8 mouse cellular contexts compared by ENCODE assay signal in the genomic region with DNA sequence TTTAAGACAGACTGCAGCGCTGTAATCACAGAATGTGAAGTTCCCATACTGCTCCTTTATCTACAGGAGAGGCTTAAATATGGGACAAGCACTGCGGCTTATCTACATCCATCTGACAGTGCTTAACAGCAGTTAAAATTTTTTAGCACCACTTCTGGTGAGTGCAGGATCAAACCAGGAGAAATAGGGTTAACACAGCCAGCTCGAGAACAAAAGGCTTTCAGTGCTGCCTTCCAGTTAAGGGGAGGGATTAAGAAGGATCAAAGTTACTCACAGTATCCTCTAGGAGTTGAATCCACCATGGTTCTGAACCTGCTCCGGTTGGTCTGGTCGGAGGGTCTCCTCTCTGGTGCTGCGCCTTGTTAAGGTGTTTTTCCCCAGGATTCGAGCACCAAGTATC. TPM values are rescaled to one million over a fixed set of nuclear protein-coding genes. Genes with fewer than 3 reads are reported as not detected.
DNase-seq lines count a peak whose midpoint lies in the region; ATAC-seq lines count a peak whose summit lies in the region.
"Not testable (repeated sequence)": the region's sequence is repeated elsewhere in the genome, so short reads cannot be mapped to it uniquely, and the experiment has no call there.

No protein-coding gene starts in this region.

- not testable (repeated sequence) for ATAC-seq in forebrain, embryonic 15.5 days (replicated peaks); heart, embryonic 15.5 days (replicated peaks; ENCODE audit: insufficient number of reproducible peaks, insufficient read depth, low FRiP score, low read depth); intestine, embryonic 15.5 days; limb, embryonic 12.5 days (ENCODE audit: insufficient number of reproducible peaks, insufficient read depth, low FRiP score, low TSS enrichment, low read depth); lung, embryonic 15.5 days (ENCODE audit: borderline replicate concordance, extremely low read depth, low FRiP score, low TSS enrichment); neural tube, embryonic 11.5 days (ENCODE audit: insufficient read depth, low FRiP score, low TSS enrichment)

- not testable (repeated sequence) for H3K36me3 ChIP-seq in forebrain, embryonic 15.5 days; heart, embryonic 15.5 days; intestine, embryonic 15.5 days; limb, embryonic 12.5 days; lung, embryonic 15.5 days; neural tube, embryonic 11.5 days (ENCODE audit: control insufficient read depth, insufficient read depth, low read length)

- peak overlapping the region; percentile 65 for H3K9ac ChIP-seq in forebrain, embryonic 15.5 days (replicated peaks)
- H3K9ac ChIP-seq in heart, embryonic 15.5 days: peak overlapping the region; percentile 58; the same call in 1 of the 2 replicates
- not testable (repeated sequence) for H3K9ac ChIP-seq in intestine, embryonic 15.5 days; neural tube, embryonic 11.5 days (ENCODE audit: low read length)
- peak overlapping the region; percentile 60 for H3K9ac ChIP-seq in limb, embryonic 12.5 days (replicated peaks)
- H3K9ac ChIP-seq in lung, embryonic 15.5 days: peak overlapping the region; percentile 17; the same call in 1 of the 2 replicates

- peak overlapping the region; percentile 97 for H3K27ac ChIP-seq in forebrain, embryonic 15.5 days (replicated peaks)
- peak overlapping the region; percentile 97; the same call in 1 of the 2 replicates for H3K27ac ChIP-seq in heart, embryonic 15.5 days
- H3K27ac ChIP-seq in intestine, embryonic 15.5 days; neural tube, embryonic 11.5 days (ENCODE audit: low read depth, low read length): not testable (repeated sequence)
- peak overlapping the region; percentile 94 for H3K27ac ChIP-seq in limb, embryonic 12.5 days
- peak overlapping the region; percentile 88; the same call in 1 of the 2 replicates for H3K27ac ChIP-seq in lung, embryonic 15.5 days

- H3K4me2 ChIP-seq in forebrain, embryonic 15.5 days (replicated peaks): peak overlapping the region; percentile 42
- H3K4me2 ChIP-seq in heart, embryonic 15.5 days: peak overlapping the region; percentile 58
- H3K4me2 ChIP-seq in intestine, embryonic 15.5 days (replicated peaks): peak overlapping the region; percentile 49
- H3K4me2 ChIP-seq in limb, embryonic 12.5 days: peak overlapping the region; percentile 50
- peak overlapping the region; percentile 50 for H3K4me2 ChIP-seq in lung, embryonic 15.5 days
- peak overlapping the region; percentile 38 for H3K4me2 ChIP-seq in neural tube, embryonic 11.5 days (ENCODE audit: low read depth)

- H3K4me1 ChIP-seq in forebrain, embryonic 15.5 days; heart, embryonic 15.5 days (replicated peaks); intestine, embryonic 15.5 days (replicated peaks); limb, embryonic 12.5 days (replicated peaks); lung, embryonic 15.5 days; neural tube, embryonic 11.5 days (ENCODE audit: control insufficient read depth, insufficient read depth, low read length): not testable (repeated sequence)

- peak; percentile 8 for DNase-seq in embryo, embryonic 9.5 days (ENCODE audit: extremely low spot score)
- not testable (repeated sequence) for DNase-seq in neural tube, embryonic 11.5 days (ENCODE audit: low spot score)
- DNase-seq in yolk sac, embryonic 10.5 days (ENCODE audit: low spot score): peak; percentile 5

- 22% methylated on average over 7 of the region's 7 CpGs for WGBS in forebrain, embryonic 15.5 days
- WGBS in heart, embryonic 15.5 days: 6% methylated on average over 7 of the region's 7 CpGs
- WGBS in intestine, embryonic 15.5 days: 24% methylated on average over 7 of the region's 7 CpGs
- WGBS in limb, embryonic 12.5 days: 13% methylated on average over 7 of the region's 7 CpGs
- 7% methylated on average over 7 of the region's 7 CpGs for WGBS in lung, embryonic 15.5 days
- 16% methylated on average over 7 of the region's 7 CpGs for WGBS in neural tube, embryonic 11.5 days

- peak overlapping the region; percentile 63 for H3K4me3 ChIP-seq in forebrain, embryonic 15.5 days
- peak overlapping the region; percentile 62 for H3K4me3 ChIP-seq in heart, embryonic 15.5 days
- peak overlapping the region; percentile 56; the same call in 1 of the 2 replicates for H3K4me3 ChIP-seq in intestine, embryonic 15.5 days (replicated peaks)
- peak overlapping the region; percentile 51 for H3K4me3 ChIP-seq in limb, embryonic 12.5 days (replicated peaks)
- peak overlapping the region; percentile 46 for H3K4me3 ChIP-seq in lung, embryonic 15.5 days
- peak overlapping the region; percentile 51 for H3K4me3 ChIP-seq in neural tube, embryonic 11.5 days (ENCODE audit: low read depth, low read length)

- H3K27me3 ChIP-seq in forebrain, embryonic 15.5 days; heart, embryonic 15.5 days; intestine, embryonic 15.5 days (replicated peaks); limb, embryonic 12.5 days; lung, embryonic 15.5 days; neural tube, embryonic 11.5 days (ENCODE audit: control insufficient read depth, insufficient read depth, low read length): not testable (repeated sequence)

- H3K9me3 ChIP-seq in forebrain, embryonic 15.5 days; heart, embryonic 15.5 days (replicated peaks); intestine, embryonic 15.5 days; limb, embryonic 12.5 days; lung, embryonic 15.5 days; neural tube, embryonic 11.5 days (ENCODE audit: control insufficient read depth, low read length): not testable (repeated sequence)

RNA-seq across cellular contexts. Expression of a gene that starts 1.4 kb away (rescaled TPM):
- polyA plus RNA-seq in forebrain, embryonic 15.5 days (2015; fragmentation: Nextera tagmentation; extraction: Ambion mirVana): 31.0 and 32.8 TPM in 2 replicates
- polyA plus RNA-seq in heart, embryonic 15.5 days (2015; fragmentation: Nextera tagmentation; extraction: Ambion mirVana): 9.3 and 10.8 TPM in 2 replicates
- polyA plus RNA-seq in intestine, embryonic 15.5 days (2015; fragmentation: Nextera tagmentation; extraction: Ambion mirVana): 7.1 and 9.3 TPM in 2 replicates
- polyA plus RNA-seq in limb, embryonic 12.5 days (2016; fragmentation: Nextera tagmentation; extraction: Ambion mirVana): 23.0 and 23.9 TPM in 2 replicates
- polyA plus RNA-seq in lung, embryonic 15.5 days (2015; fragmentation: Nextera tagmentation; extraction: Ambion mirVana): 11.6 and 14.1 TPM in 2 replicates
- polyA plus RNA-seq in neural tube, embryonic 11.5 days (2014; fragmentation: Nextera tagmentation; extraction: Ambion mirVana): 20.7 and 23.9 TPM in 2 replicates
